Mouse (Mus musculus): ENCODE measurements around the gene 4933434E20Rik. TPM values are rescaled to one million over a fixed set of nuclear protein-coding genes. Genes with fewer than 3 reads are reported as not detected.

The 4933434E20Rik gene
- polyA plus RNA-seq (2017; shearing (Covaris generic)): 134 TPM

GRCm38 (mm10) chr3:90051441-90052350 lies at the start of gene 4933434E20Rik:
Gene 4933434E20Rik (plus strand): TSS chr3:90051636.

GRCm38 (mm10) chr3:90052351-90053241 lies 1.2 kb downstream of the 4933434E20Rik start, which contains the start of gene Ubap2l:
Gene Ubap2l (minus strand): TSS chr3:90052628.

GRCm38 (mm10) chr3:90072294-90072693 lies 20.9 kb downstream of the 4933434E20Rik start, which contains the start of gene Tpm3:
Gene Tpm3 (plus strand): TSS chr3:90072649.

GRCm38 (mm10) chr3:90103938-90104337 lies 52.5 kb downstream of the 4933434E20Rik start, which contains the start of gene Nup210l:
Gene Nup210l (plus strand): TSS chr3:90104132.

Other genes with a start within 250 kb of the 4933434E20Rik start
- gene She, start 220.3 kb upstream of the 4933434E20Rik start, polyA plus RNA-seq (2017; shearing (Covaris generic)): 0.30 TPM
- gene Il6ra, start 138.4 kb upstream of the 4933434E20Rik start, polyA plus RNA-seq (2017; shearing (Covaris generic)): 39.2 TPM
- 73.1 TPM for gene Atp8b2, start 88.1 kb upstream of the 4933434E20Rik start, polyA plus RNA-seq (2017; shearing (Covaris generic))
- 94.5 TPM for gene Hax1, start 52.9 kb upstream of the 4933434E20Rik start, polyA plus RNA-seq (2017; shearing (Covaris generic))
- gene Ubap2l, start 992 bp downstream of the 4933434E20Rik start, polyA plus RNA-seq (2017; shearing (Covaris generic)): 194 TPM
- 866 TPM for gene Tpm3, start 21.0 kb downstream of the 4933434E20Rik start, polyA plus RNA-seq (2017; shearing (Covaris generic))
- gene Nup210l, start 52.5 kb downstream of the 4933434E20Rik start, polyA plus RNA-seq (2017; shearing (Covaris generic)): 0.19 TPM
- gene Rps27, start 162.0 kb downstream of the 4933434E20Rik start, polyA plus RNA-seq (2017; shearing (Covaris generic)): 3,522 TPM
- gene Rab13, start 162.1 kb downstream of the 4933434E20Rik start, polyA plus RNA-seq (2017; shearing (Covaris generic)): 0.42 TPM
- 130 TPM for gene Jtb, start 180.0 kb downstream of the 4933434E20Rik start, polyA plus RNA-seq (2017; shearing (Covaris generic))
- gene Creb3l4, start 191.9 kb downstream of the 4933434E20Rik start, polyA plus RNA-seq (2017; shearing (Covaris generic)): not detected
- 1.9 TPM for gene Slc39a1, start 196.5 kb downstream of the 4933434E20Rik start, polyA plus RNA-seq (2017; shearing (Covaris generic))
- gene Crtc2, start 202.5 kb downstream of the 4933434E20Rik start, polyA plus RNA-seq (2017; shearing (Covaris generic)): 116 TPM
- 34.1 TPM for gene Dennd4b, start 213.5 kb downstream of the 4933434E20Rik start, polyA plus RNA-seq (2017; shearing (Covaris generic))
- 11.9 TPM for gene Gatad2b, start 241.5 kb downstream of the 4933434E20Rik start, polyA plus RNA-seq (2017; shearing (Covaris generic))